Mouse (Mus musculus) myocyte (in vitro differentiated cells): ENCODE measurements around the gene Myo18a.

Source experiments
- CEBPB ChIP-seq: IDR thresholded peaks from 2 replicates; pipeline ENCODE4 v1.6.1; 2011; ENCODE audit warnings: mild to moderate bottlenecking, moderate library complexity; ENCODE audit not compliant: poor library complexity, insufficient read depth, severe bottlenecking
- E2F4 ChIP-seq: IDR thresholded peaks from one replicate; pipeline ENCODE4 v1.6.1; 2011; ENCODE audit warnings: mild to moderate bottlenecking, control low read depth, moderate library complexity; ENCODE audit not compliant: insufficient read depth
- MAX ChIP-seq: IDR thresholded peaks from one replicate; pipeline ENCODE4 v1.6.1; 2011; ENCODE audit warnings: low read depth, mild to moderate bottlenecking, control low read depth
- MYOD1 ChIP-seq, 3 experiments: IDR thresholded peaks; one replicate each; pipeline ENCODE4 v1.6.1; 2011; ENCODE audit warnings: control low read depth in 2 of 3, low read depth in 2 of 3, mild to moderate bottlenecking in 2 of 3, moderate library complexity in 1 of 3; ENCODE audit not compliant: insufficient read length in 2 of 3, control insufficient read depth in 1 of 3
- MYOG ChIP-seq, 3 experiments: IDR thresholded peaks; one replicate each; pipeline ENCODE4 v1.6.1; 2011; ENCODE audit warnings: control low read depth in 2 of 3, low read depth in 2 of 3, mild to moderate bottlenecking in 2 of 3; ENCODE audit not compliant: insufficient read length in 2 of 3, control insufficient read depth in 1 of 3, insufficient read depth in 1 of 3
- POLR2A ChIP-seq: IDR thresholded peaks from one replicate; pipeline ENCODE4 v1.6.1; 2011; ENCODE audit warnings: low read depth, mild to moderate bottlenecking, control low read depth, moderate library complexity; ENCODE audit not compliant: insufficient read length
- POLR2AphosphoS2 ChIP-seq: IDR thresholded peaks from one replicate; pipeline ENCODE4 v1.6.1; 2011; ENCODE audit warnings: low read depth, control low read depth; ENCODE audit not compliant: insufficient read length
- REST ChIP-seq: IDR thresholded peaks from one replicate; pipeline ENCODE4 v1.6.1; 2011; ENCODE audit warnings: mild to moderate bottlenecking, control low read depth, moderate library complexity; ENCODE audit not compliant: insufficient read depth, insufficient read length
- SRF ChIP-seq: IDR thresholded peaks from one replicate; pipeline ENCODE4 v1.6.1; 2011; ENCODE audit warnings: low read depth; ENCODE audit not compliant: control insufficient read depth, insufficient read length
- TCF12 ChIP-seq: IDR thresholded peaks from one replicate; pipeline ENCODE4 v1.6.1; 2011; ENCODE audit warnings: mild to moderate bottlenecking, control low read depth; ENCODE audit not compliant: poor library complexity, insufficient read depth, severe bottlenecking
- TCF3 ChIP-seq: IDR thresholded peaks from one replicate; pipeline ENCODE4 v1.6.1; 2011; ENCODE audit warnings: low read depth, control low read depth; ENCODE audit not compliant: insufficient read length
- USF1 ChIP-seq: IDR thresholded peaks from one replicate; pipeline ENCODE4 v1.6.1; 2011; ENCODE audit warnings: low read depth, mild to moderate bottlenecking, control low read depth, moderate library complexity

- TF ChIP-seq POLR2A (no peak), POLR2AphosphoS2 (no peak), USF1 (no peak), CEBPB (no peak), TCF12 (no peak), REST (no peak), MYOG (IDR thresholded peaks at IDR 0.05; ENCODE audit: control insufficient read depth in 1 of 3, insufficient read depth in 1 of 3, insufficient read length in 2 of 3, low read depth in 2 of 3) (no peak), MYOD1 (IDR thresholded peaks at IDR 0.05; ENCODE audit: control insufficient read depth in 1 of 3, insufficient read length in 2 of 3, low read depth in 2 of 3) (no peak), SRF (no peak), TCF3 (no peak), MAX (no peak), E2F4 (no peak)
These were observed 10.5 kb upstream of the Myo18a start for GRCm38 (mm10) chr11:77752525-77752924.
